Mouse (Mus musculus): Measurements from ENCODE around the gene Tnfaip2.

The Tnfaip2 gene

DNA sequence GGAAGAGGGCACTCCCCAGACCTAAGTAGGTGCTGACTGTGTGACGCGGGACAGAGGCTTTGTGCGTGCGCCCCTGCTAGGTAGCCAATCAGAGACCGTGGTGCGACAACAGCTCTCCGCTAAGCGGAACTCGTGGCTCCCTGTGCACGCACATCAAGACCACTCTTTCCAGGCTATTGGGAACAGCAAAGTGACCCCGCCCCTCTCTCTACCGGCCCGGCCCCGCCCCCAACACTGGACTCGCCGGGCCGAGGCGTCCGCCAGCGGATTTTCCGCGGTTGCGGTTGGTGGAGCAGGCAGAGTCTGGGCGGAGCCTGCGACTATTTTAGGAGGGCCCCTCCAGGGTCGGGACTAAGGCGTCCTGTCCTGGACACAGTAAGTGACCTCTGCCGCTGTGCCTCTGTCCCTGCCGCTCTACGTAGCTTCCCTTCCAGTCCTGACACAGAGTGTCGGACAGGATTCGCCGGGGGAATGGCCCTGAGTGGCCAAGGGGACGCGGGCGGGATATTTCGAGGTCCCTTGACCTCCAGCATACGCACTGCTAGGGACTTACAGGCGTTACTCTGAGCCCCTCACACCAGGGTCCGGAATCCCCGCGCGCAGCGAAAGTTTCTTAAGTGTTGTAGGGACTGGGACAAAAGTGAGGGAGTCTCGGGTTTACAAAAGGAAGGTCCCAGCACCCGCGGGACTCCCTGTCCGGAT, at the start of gene Tnfaip2:
TSS of gene Tnfaip2 (plus strand) at position 161 of the 702 bp plus-strand sequence.
- no peak for DNase-seq

DNA sequence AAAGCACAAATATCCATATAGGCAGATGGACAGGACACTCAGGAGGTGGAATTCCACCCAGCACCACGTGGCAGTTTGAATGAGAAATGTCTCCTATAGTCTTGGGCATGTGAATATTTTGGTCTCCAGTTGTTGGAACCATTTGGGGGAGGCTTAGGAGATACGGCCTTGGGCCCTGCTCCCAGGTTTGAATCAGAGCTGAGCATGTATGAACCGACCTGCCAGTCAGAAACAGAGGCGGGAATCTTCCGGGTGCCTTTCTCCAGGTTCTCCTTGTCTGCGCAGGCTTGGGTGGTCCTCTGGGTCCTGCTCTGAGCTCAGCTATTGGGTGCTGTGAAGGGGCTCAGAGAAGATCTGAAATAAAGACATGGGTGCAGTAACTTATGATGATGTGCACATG, 48.3 kb upstream of the Tnfaip2 start:
- no peak for DNase-seq

DNA sequence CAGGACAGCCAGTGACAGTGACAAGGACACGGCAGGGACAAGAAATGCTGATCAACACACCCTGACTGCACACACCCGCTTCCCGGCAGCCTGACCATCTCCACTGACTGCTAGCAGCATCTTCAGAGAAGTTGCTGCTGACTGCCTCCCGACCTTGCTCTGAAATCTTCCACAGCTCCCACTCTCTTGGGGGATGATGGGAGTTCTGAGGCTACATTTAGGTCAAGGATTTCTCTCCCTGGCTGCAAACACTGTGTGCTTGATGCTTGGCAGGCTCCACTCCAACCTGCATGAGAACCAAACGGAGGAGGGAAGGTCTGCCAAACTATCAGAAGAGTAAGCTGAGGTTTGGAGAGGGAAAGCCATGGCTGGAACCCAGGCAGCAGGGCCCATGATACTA, 45.3 kb upstream of the Tnfaip2 start:
- peak in 1 of 2 experiments; percentile 22 for DNase-seq

DNA sequence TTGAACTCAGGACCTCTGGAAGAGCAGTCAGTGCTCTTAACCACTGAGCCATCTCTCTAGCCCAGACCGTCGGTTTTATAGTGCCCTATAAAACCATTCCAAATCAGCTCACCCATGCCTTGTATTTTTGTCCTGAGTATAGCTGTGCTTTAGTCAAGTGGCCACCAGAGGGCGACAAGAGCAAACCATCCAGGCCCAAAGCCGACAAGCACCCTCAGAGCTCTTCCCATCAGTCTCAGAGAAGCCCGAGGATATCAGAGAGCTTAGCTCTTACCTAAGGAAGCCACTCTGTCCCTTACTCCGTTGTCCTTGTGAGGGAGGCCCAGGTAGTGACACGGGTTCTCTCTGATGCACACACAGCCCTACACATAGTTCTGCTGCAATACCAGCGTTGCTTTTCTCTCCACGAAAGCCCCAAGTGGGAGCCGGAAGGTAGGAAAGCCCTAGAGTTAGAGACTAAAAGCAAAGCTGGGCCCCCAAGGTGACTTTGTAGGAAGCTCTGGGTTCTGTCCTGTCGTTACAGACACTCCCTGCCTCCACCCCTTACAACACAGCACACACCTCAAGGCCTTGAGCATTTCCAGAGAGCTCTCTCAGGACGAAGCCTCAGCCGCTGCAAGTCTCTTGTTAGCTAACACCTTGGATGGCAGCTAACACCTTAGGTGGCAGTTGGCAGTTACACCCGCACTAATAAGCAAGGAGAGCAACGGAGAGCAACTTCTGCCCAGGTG, 40.6 kb upstream of the Tnfaip2 start:
- peak; percentile 88 to 91 for DNase-seq

DNA sequence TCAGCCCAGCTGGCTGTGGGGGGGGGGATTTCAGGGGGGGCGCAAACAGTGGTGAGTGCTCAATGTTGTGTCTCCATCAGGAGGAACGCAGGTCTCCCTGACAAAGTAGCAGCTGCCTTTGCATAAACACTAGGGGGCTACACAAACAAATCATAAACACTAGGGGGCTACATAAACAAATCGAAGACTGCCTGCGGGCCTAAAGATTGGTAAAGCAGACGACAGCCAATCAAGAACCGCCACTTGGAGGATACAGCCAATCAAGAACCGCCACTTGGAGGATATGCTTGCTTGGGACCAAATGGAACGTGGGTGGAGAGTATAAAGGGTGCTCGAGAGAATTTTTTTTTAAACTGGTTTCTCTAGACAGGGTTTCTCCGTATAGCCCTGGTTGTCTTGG, 37.4 kb upstream of the Tnfaip2 start:
- DNase-seq, result no peak

DNA sequence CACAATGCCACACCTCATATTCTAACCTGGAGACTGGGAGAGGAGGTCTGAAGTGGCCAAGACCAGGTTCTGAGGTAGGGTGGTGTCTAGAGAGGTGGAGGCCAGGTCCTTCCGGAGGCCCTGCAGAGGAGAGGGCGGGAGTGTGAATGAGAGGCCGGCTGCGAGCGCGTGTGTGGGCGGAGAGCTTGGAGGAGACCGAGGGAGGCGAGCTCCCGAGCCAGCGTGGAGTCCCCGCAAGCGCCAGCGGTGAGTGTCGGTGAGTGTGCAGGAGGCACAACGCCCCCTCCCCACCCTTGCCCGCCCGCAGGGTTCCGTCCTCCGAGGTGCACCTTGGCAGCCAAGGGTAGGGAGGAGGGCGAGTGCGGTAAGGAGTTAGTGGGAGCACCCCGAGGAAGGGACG, 35.6 kb upstream of the Tnfaip2 start, which contains the start of gene Lbhd2:
TSS of gene Lbhd2 (plus strand) at position 188 of the 400 bp plus-strand sequence.
- DNase-seq, result no peak

DNA sequence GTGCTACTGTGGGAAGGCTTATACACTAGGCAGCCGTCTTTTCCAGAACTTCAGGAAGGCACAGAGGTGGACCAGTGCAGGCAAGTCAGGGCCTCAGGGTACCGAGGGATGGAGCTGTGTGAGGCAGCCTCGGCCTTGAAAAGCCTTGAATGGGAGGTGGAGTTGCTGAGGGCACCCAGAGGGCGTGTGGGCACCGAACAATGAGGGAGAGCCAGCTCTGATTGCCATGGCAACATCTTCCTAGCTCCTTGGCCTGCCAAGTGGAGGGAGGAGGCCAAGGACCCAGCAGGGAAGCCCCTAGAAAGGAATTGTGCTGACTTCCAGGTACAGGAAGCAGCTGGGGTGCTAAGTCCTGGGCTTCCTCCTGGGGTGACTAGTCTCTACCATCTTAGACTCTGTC, 32.7 kb upstream of the Tnfaip2 start:
- DNase-seq, result peak; percentile 72 to 81

DNA sequence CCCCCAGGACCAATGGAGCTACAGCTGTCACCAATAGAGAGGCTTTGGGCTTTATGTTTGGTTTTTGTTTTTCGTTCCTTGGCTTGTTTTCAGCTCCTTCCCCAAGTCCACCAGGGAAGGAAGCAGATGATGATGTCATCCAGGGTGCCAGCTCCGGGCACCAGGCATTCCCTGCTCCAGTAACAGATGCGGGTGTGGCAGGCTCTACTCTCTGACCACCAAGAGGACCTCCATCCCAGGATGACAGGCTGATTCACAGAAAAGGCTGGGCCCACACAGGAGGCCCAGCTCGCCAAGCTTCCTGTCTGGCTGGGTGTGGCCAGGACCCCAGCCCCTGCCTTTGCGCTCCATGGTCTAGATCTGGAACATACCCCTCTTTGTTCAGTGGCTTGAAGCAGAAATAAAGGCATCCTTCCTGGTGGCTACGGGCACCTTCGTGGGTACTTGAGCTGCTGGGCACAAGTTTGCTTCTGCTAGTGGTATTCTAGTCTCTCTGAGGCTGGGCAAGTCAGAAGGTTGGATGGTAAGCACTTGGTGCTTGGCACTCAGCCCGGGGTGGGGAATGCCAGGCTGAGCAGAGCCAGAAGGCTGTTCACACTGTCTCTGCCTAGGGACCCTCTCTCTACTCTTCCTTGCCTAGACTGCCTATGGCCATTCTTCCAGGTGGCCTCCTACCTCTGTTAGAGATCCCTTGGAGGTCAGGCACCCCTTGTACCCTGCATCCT, 30.5 kb upstream of the Tnfaip2 start:
- peak; percentile 71 to 72 for DNase-seq

DNA sequence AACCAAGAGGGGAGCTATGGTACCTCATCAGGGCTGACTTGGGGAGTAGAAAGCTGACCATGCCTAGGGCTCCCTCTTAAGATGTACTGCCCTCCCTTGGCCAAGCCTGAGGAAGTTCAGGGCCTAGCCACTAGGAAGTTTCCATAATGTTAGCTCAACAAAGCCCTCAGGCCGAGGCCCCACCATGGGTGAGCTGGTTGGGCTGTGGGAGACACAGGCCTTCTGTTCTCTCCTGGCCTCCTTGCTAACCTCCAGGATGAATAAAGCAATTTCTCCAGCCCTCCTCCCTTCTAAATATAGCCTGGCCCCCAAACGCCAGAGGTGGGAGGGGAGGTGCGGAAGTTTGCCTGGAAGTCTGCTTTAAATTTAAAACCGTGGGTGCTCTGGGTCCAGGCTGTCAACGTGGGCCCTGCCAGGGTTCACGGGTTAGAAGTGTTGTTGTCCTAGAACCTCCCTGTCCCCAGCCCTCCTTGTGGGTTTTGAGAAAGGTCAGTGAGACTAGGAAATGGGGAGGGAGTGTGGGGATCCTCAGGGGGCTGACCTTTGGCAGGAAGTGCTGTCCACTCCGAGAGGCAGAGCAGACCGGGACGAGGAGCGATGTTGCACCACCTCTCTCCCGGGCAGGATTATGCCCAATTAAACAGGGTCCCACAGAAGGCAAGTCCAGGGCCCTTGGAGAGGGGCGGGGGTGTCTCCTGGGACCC, 29.5 kb upstream of the Tnfaip2 start:
- no peak for DNase-seq

DNA sequence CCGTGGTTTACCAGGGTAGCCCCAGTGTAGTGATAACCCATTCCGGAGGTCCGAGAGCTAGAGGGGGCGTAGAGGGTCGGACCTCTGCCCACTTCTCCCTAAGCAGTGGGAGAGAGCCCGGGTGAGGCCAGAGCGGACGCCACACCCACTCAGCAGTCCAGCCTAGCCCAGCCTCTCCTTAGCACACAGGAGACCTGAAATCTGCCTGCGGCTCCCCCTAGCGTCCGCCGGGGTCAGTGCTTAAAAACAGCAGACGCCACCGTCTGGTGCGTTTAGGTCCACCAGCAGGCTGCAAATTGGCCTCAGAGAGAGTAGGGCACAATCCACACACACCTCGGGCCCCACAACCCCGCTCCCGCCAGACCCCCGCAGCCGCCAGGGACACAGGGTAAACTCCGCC, 29.0 kb upstream of the Tnfaip2 start:
- peak; percentile 92 to 95 for DNase-seq

DNA sequence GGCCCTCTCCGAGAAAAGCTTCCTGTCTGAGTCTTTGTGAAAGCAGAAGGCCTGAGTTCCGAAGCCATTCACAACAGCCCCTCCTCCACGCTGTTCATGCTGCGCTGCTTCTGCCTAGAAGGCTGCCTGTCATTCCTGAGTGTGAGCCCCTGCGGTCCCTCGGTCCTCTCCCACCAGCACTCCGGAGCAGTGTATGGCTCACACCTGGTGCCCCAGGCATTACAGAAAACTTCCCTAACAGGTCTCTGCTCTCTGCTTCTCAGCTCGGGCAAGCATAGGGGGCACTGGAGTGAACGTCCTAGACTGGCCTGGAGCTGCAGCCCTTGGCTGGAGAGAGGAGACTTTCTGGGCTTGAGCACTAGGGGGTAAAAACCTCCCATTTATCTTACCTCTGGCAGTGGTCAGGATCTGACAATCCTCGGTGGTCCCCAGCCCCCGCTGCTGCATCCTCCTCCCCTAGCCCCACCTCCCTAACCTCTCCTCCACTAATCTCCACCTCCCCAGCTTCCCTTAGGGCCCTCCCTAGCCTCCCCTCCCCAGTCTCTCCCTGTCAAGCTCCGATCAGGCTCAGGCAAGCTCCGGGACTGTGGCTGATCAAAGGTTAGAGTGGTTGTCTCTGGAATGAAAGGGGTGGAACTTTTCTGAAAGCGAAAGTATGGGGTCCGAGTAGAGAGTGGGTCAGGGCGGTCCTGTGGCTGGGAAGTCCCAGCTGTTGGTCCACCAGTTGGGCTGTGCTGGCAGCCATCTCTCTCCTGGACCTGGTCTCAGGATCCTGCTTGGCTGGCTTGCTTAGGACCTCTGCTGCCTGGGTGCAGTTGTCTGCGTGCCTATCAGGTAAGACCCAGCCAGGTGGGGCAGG, 25.1 kb upstream of the Tnfaip2 start, which contains the start of gene Exoc3l4:
TSS of gene Exoc3l4 (plus strand) at position 97 of the 859 bp plus-strand sequence.
- DNase-seq, result no peak

DNA sequence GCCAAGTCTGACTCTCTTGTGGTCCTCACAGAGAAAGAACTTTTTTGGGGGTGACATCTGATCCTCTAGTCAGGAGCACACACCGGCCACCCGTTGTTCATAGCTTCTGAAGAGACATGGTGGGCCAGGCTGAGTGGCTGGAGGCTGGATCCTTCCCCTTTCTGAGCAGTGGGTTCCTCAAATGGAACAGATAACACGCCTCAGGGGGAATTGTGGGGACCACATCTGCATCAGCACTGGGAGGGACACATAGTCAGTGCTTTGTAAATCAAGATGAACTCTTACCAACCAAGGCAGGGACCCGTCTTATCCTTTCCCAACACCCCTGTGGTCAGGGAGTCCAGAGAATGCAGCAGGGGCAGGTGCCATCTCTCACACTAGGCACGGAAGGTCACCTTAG, 22.4 kb upstream of the Tnfaip2 start:
- DNase-seq, result no peak

DNA sequence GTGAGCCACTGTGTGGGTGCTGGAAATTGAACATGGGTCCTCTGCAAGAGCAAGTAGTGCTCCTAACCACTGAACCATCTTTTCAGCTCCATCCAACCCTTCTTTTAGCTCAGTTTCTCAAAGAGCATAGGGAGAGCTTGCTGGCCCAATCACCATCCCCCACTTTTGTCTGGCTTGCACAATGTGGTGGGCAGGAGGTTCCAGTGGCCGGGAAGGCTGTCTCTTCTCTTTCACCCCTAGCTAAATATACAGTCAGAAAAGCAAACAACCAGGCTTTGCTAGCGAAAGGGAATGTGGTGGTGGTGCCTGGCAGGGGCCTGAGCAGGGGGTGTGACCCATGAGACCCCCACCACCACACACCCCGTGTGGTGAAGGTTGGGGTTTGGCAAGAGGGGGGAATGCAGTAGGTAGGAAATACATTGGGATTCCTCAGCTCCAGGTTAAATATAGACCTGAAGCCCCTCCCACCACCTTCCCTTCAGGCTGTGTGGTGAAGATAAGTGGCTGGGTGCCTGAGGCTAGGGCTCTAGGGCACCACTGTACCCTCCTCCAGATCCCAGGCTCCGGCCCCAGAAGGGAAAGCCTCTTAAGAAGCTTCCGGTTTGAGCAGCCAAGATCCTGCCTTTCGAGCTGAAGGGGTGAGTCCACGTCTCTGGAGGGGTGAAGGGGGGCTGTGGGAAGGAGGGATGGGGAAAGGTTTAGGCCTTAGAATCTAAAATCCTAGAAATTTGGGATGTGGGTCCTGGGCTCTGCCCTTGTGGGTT, 21.1 kb upstream of the Tnfaip2 start:
- DNase-seq, result no peak

DNA sequence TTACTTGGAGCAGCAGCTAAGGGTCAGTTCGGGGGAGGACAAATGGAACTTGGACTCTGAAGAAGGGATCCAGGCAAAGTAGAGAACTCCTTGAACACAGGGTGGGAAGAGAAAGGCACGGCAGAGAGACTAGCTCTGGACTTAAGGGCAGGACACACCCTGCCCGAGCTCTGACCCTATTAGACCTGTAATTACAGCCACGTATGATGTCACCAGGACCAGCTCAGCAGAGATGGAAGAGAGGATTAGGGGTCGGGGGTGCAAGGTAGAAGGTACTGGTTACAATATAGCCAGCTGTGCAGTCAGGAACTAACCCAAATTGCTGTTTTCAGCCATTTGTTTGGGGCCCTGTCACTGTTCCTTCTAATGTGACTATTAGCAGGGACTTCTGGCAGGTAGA, 19.4 kb upstream of the Tnfaip2 start:
- DNase-seq, result no peak

DNA sequence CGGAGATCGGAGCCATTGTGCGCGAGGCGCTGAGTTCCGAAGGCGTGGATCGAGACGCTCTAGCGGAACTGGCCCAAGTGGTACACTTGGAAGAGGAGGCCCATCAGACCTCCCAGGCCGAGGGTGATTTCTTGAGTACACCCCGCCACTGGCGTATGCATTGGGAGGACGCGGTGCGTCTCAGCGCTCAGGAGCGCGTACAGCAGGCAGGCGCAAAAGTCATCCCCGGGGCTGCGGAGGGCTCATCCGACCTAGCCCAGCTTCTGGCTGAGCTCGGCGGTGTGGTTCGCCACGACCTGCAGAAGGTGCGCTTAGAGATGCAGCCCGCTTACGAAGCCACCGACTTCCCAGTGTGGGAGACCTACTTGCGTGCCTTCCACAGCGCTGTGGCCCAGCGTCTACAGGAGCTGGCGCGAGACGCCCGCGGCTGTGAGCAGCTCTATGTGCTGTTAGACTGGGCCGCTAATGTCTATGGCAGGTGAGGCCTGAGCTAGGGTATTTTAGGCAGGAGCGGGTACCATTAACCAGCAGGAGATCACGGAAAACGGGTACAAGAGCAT, 18.6 kb upstream of the Tnfaip2 start:
- no peak for DNase-seq

DNA sequence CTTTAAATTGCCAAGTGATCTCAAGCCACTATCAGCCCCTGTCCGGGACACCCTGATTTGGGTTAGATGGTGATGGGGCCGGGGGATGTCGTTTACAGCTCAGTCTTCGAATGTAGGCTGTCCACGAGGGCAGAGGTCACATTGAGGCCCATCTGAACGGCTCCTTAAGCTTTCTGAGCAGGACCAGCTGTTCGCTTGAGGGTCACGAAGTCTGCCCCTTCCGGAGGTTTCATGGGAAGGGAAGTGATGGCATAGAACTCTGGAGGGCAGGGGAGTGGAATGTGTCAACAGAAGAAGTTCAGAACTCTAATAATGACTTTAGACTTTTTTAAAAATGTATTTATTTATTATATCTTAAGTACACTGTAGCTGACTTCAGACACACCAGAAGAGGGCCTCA, 17.7 kb upstream of the Tnfaip2 start:
- DNase-seq, result no peak

DNA sequence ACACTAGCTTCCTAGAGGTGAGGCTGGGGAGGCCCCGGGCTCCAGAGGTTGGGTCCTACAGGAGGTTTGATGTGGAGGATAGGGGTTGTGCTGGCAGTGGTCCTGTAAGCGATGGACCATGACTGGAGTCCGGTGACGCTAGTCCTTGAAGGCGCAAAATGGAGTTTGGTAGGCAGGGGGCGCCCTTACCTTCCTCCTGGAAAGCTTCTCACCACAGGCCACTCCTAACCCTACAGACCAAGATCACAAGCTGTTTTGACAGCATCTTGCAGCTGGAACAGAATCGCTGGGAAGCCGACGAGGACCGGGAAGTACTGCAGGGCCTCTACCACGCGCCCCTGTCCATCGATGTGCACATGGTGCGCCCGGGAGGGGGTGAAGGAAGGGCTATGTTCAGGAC, 17.0 kb upstream of the Tnfaip2 start:
- DNase-seq, result peak; percentile 89 to 96

DNA sequence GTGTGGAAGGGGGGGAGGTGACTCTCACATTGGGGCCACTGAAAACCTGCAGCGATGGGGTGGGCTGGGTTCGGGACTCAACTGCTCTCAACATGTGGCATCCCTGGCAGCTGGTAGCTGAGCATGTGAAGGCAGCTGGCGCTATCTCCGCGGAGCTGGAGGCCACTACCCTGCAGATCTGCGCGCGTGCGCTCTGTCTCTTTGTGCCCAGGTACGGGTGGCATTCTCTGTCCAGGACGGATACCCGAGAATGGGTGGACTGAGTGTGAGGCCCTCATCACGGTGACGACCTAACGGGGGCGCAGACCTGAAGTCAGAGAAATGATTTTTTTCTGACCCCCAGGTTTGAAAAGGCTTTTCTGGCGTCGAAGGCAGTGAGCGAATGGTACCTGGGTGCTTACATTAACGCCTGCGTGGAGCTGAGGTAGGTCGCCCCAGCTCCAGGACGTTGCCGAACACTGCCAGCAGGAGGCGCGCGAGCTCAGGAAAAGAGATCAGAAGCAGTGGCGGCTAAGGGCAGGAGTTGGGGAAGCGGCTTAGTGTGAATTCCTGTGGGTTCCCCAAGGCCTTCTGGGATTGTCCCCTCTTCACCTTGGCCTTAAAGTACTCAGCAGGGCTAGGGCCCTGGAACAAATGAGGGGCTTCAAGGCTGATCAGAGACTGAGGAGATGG, 16.3 kb upstream of the Tnfaip2 start:
- peak; percentile 97 to 99 for DNase-seq

DNA sequence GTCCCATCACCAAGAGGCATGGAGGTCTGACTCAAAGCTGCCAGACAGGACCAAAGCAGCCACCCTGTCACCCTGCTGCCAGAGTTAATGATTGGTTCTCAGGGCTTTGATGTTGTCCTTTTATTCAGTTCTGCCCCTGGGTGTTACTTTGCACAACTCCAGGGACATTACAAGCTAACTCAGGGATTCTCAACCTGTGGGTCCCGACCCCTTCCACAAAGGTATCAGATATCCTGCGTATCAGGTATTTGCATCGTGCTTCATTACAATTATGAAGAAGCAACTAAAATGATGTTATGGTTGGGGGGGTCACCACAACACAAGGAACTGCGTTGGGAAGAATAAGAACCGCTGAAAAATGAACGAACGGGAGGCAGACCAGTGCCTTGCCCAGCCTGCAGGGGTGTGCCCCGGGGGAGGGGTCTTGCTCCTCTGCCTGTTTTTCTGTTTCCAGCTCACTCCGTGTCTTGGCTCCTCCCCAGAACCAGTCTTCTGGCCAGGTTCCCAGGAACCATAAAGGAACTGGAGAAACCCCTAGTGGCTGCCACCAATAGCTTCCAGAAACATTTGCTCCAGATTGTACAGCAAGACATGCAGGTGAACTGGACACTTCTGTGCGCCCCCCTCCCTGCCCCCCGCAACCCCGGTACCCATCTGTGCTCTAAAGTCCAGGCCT, 14.7 kb upstream of the Tnfaip2 start:
- DNase-seq, result no peak

DNA sequence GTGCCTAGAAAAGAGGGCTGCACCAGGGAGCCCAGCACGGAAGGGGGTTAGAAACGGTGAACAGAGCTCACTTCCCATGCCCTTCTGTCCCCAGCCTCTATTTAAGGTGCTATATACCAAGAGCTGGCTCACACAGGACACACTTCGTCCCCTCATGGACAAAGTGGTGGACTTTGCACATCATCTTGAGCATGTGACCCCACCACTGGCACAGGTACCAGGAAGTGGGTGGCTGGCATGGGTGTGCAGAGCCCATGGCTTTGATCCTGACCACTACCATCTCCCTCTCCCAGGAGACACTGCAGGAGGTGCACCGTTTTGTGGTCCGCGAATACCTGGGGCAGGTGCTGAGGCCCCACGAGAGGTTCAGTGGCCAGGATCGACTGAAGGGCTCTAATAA, 13.9 kb upstream of the Tnfaip2 start:
- DNase-seq, result no peak
